Mouse (Mus musculus) hindbrain, embryonic 14.5 days (tissue): ENCODE measurements at regions not wholly inside any gene's neighbourhood (a gene's known extent, or its start where the extent isn't known, plus 50 kb on each side); places are given as distances from the start of the nearest gene placed in this dataset.
A peak's percentile ranks its signal among the peaks of the same experiment; 100 is the strongest.
"Not testable (repeated sequence)": the region's sequence is repeated elsewhere in the genome, so short reads cannot be mapped to it uniquely, and the experiment has no call there.

ENCODE experiments used
- ATAC-seq: fragments of 200-750 bp; cut with Nextera tagmentation; 2 replicates; pipeline ENCODE4 v1.8.0; 2017; ENCODE audit warnings: moderate number of reproducible peaks, mild to moderate bottlenecking, moderate TSS enrichment, moderate library complexity; ENCODE audit not compliant: low FRiP score
- DNase-seq: peaks from one replicate; pipeline ENCODE4 v3.0.0-alpha.2; 2015; ENCODE audit warnings: low spot score
- H3K27ac ChIP-seq: fragments of 300-500 bp; sonication (generic); 2 replicates; pipeline ENCODE4 v1.5.1; 2014; ENCODE audit warnings: mild to moderate bottlenecking, moderate library complexity
- H3K27me3 ChIP-seq: fragments of 300-500 bp; sonication (generic); 2 replicates; pipeline ENCODE4 v1.6.1; 2014; ENCODE audit warnings: mild to moderate bottlenecking, low read length, mixed read lengths; ENCODE audit not compliant: control insufficient read depth, insufficient read depth
- H3K36me3 ChIP-seq: fragments of 300-500 bp; sonication (generic); replicated peaks from 2 replicates; pipeline ENCODE4 v1.6.1; 2014; ENCODE audit not compliant: control insufficient read depth, insufficient read depth
- H3K4me1 ChIP-seq: fragments of 300-500 bp; sonication (generic); replicated peaks from 2 replicates; pipeline ENCODE4 v1.6.1; 2014; ENCODE audit warnings: antibody characterized with exemption, low read length, mixed read lengths; ENCODE audit not compliant: control insufficient read depth, insufficient read depth
- H3K4me2 ChIP-seq: fragments of 300-500 bp; sonication (generic); replicated peaks from 2 replicates; pipeline ENCODE4 v1.6.1; 2014; ENCODE audit warnings: mild to moderate bottlenecking, moderate library complexity
- H3K4me3 ChIP-seq: fragments of 300-500 bp; sonication (generic); replicated peaks from 2 replicates; pipeline ENCODE4 v1.5.1; 2014; ENCODE audit warnings: mild to moderate bottlenecking, low read length
- H3K9ac ChIP-seq: fragments of 300-500 bp; sonication (generic); 2 replicates; pipeline ENCODE4 v1.6.1; 2014
- H3K9me3 ChIP-seq: fragments of 300-500 bp; sonication (generic); 2 replicates; pipeline ENCODE4 v1.6.1; 2016; ENCODE audit warnings: low read length; ENCODE audit not compliant: control insufficient read depth
- WGBS: fragments of 180-500 bp; shearing (Covaris S2); extraction: QIAGEN DNeasy Blood & Tissue Kit; methylation state at CpG from one replicate; pipeline ENCODE4 v1.1.7; 2014; 5-methylcytosine and 5-hydroxymethylcytosine counted together

DNA sequence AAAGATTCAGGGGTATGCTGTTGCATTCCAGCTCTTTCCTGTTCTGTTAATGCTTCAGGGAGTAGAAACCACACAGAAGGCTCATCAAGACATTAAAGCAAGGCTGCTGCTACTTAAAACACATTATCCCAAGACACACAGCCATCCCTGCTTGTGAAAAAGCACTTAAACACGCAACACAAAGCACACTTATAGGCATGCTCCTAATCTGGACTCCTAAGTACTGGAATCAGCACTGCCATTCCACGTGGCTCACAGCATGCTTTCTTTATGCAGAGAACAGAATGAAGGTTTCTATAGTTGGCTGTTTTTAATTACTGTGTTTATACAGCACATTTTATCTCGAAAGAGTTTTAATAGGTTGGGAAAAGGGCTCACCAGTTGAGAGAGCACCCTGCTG, 233.2 kb upstream of the Anxa10 start:
- 41% methylated on average over 3 of the region's 3 CpGs for WGBS
- Histone ChIP-seq H3K4me3 (no peak overlapping the region), H3K9ac (no peak overlapping the region), H3K27ac (no peak overlapping the region), H3K4me1 (no peaks in the 10 kb centered on the region), H3K9me3 (no peaks in the 10 kb centered on the region), H3K27me3 (no peaks in the 10 kb centered on the region), H3K4me2 (no peak overlapping the region), H3K36me3 (no peaks in the 10 kb centered on the region)
- peak; percentile 77 for ATAC-seq
- DNase-seq, result no peak

DNA sequence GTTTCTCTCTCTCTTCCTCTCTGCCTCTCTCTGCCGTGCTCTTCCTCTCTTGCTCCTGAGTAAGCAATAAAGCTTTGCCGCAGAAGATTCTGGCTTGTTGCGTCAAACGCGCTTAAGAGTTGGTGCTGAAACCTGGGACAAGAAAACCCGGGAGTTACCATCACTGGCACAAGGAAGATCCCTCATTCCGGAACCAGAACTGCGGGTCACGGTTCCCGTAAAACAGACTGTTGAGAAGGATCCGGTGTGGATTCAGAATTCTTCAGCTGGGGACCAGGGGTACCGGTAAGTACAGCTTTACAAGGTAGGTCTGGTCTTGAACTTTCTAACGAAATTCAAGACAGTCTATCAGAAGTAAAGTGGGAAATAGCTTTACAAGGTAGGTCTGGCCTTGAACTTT, 221.0 kb upstream of the Anxa10 start:
- H3K27me3 ChIP-seq, H3K27ac ChIP-seq, DNase-seq, H3K4me1 ChIP-seq, ATAC-seq, H3K36me3 ChIP-seq, H3K4me3 ChIP-seq, H3K4me2 ChIP-seq, H3K9me3 ChIP-seq, H3K9ac ChIP-seq: not testable (repeated sequence)
- 97% methylated on average over 13 of the region's 13 CpGs for whole genome bisulfite sequencing
